Mouse (Mus musculus): ENCODE data around the gene Tor1b. TPM values are rescaled to one million over a fixed set of nuclear protein-coding genes. Genes with fewer than 3 reads are reported as not detected.

Gene Tor1b
- total RNA-seq, 2 experiments from 2014 or later: 33.3 to 35.2 TPM

- no peak for DNase-seq (ENCODE audit: low spot score in 2 of 2)
These were observed 32.6 kb downstream of the Tor1b start for GRCm38 (mm10) chr2:30985111-30986020.

- no peak for DNase-seq (ENCODE audit: low spot score in 2 of 2)
These were observed 37.5 kb downstream of the Tor1b start for GRCm38 (mm10) chr2:30990221-30990620.

- no peak for DNase-seq (ENCODE audit: low spot score in 2 of 2)
These were observed 42.1 kb downstream of the Tor1b start for GRCm38 (mm10) chr2:30994853-30995252.

- no peak for DNase-seq (ENCODE audit: low spot score in 2 of 2)
These were observed 42.8 kb downstream of the Tor1b start for GRCm38 (mm10) chr2:30995432-30995996.

- DNase-seq (ENCODE audit: low spot score in 2 of 2): no peak
These were observed 45.9 kb downstream of the Tor1b start for GRCm38 (mm10) chr2:30998443-30999260.

GRCm38 (mm10) chr2:31002857-31003256 lies 50.1 kb downstream of the Tor1b start:
- DNase-seq (ENCODE audit: low spot score in 2 of 2): no peak

GRCm38 (mm10) chr2:31005453-31005852 lies 52.7 kb downstream of the Tor1b start:
- DNase-seq (ENCODE audit: low spot score in 2 of 2): no peak

GRCm38 (mm10) chr2:31006434-31006833 lies 53.7 kb downstream of the Tor1b start:
- DNase-seq (ENCODE audit: low spot score in 2 of 2): no peak

GRCm38 (mm10) chr2:31007208-31007607 lies 54.4 kb downstream of the Tor1b start:
- no peak for DNase-seq (ENCODE audit: low spot score in 2 of 2)

Other genes starting within 250 kb of the Tor1b start
- gene 1700001O22Rik, start 149.3 kb upstream of the Tor1b start, total RNA-seq (2021): 1 to 10 TPM; 2.0 to 3.2 TPM
- 10 to 100 TPM; 44.9 to 57.7 TPM for gene Ntmt1, start 145.1 kb upstream of the Tor1b start, total RNA-seq (2021)
- 10 to 100 TPM; 34.9 to 36.1 TPM for gene Asb6, start 122.6 kb upstream of the Tor1b start, total RNA-seq (2021)
- 1 to 10 TPM; 2.5 to 3.9 TPM for gene Prrx2, start 118.0 kb upstream of the Tor1b start, total RNA-seq (2021)
- gene Ptges, start 23.1 kb upstream of the Tor1b start, total RNA-seq (2021): 1 to 10 TPM; 5.7 to 6.6 TPM
- 10 to 100 TPM; 44.4 to 52.8 TPM for gene Tor1a, start 15.0 kb downstream of the Tor1b start, total RNA-seq (2021)
- 10 to 100 TPM; 49.0 to 52.0 TPM for gene BC005624, start 29.2 kb downstream of the Tor1b start, total RNA-seq (2021)
- 10 to 100 TPM; 73.6 to 74.9 TPM for gene Usp20, start 29.3 kb downstream of the Tor1b start, total RNA-seq (2021)
- 10 to 100 TPM; 90.2 to 99.0 TPM for gene Fnbp1, start 189.0 kb downstream of the Tor1b start, total RNA-seq (2021)
- gene Gpr107, start 199.4 kb downstream of the Tor1b start, total RNA-seq (2021): 10 to 100 TPM; 50.7 to 54.5 TPM